Mouse (Mus musculus) liver, embryonic 13.5 days (tissue): ENCODE measurements around the gene Pxn. TPM values are rescaled to one million over a fixed set of nuclear protein-coding genes. Genes with fewer than 3 reads are reported as not detected.

Experiments
- ATAC-seq: fragments of 200-750 bp; cut with Nextera tagmentation; 2 replicates; pipeline ENCODE4 v1.8.0; 2017; ENCODE audit warnings: low read depth, mild to moderate bottlenecking, moderate number of reproducible peaks, moderate library complexity
- DNase-seq: peaks from one replicate; pipeline ENCODE4 v3.0.0; 2022
- H3K27ac ChIP-seq: fragments of 300-500 bp; sonication (generic); 2 replicates; pipeline ENCODE4 v1.5.1; 2015; ENCODE audit warnings: moderate library complexity, mild to moderate bottlenecking, inconsistent platforms
- H3K27me3 ChIP-seq: fragments of 300-500 bp; sonication (generic); 2 replicates; pipeline ENCODE4 v1.6.1; 2015; ENCODE audit warnings: mild to moderate bottlenecking, inconsistent platforms
- H3K36me3 ChIP-seq: fragments of 300-500 bp; sonication (generic); 2 replicates; pipeline ENCODE4 v1.6.1; 2015; ENCODE audit warnings: mild to moderate bottlenecking, inconsistent platforms
- H3K4me1 ChIP-seq: fragments of 300-500 bp; sonication (generic); replicated peaks from 2 replicates; pipeline ENCODE4 v1.6.1; 2015; ENCODE audit warnings: inconsistent platforms
- H3K4me2 ChIP-seq: fragments of 300-500 bp; sonication (generic); 2 replicates; pipeline ENCODE4 v1.6.1; 2015; ENCODE audit warnings: inconsistent platforms, mild to moderate bottlenecking, moderate library complexity
- H3K4me3 ChIP-seq: fragments of 300-500 bp; sonication (generic); replicated peaks from 2 replicates; pipeline ENCODE4 v1.5.1; 2015; ENCODE audit warnings: mild to moderate bottlenecking, inconsistent platforms
- H3K9ac ChIP-seq: fragments of 300-500 bp; sonication (generic); 2 replicates; pipeline ENCODE4 v1.6.1; 2015; ENCODE audit warnings: mild to moderate bottlenecking, inconsistent platforms
- H3K9me3 ChIP-seq: fragments of 300-500 bp; sonication (generic); replicated peaks from 2 replicates; pipeline ENCODE4 v1.6.1; 2016; ENCODE audit warnings: inconsistent platforms
- WGBS: fragments of 180-500 bp; shearing (Covaris S2); methylation state at CpG from one replicate; pipeline ENCODE4 v1.1.7; 2015; ENCODE audit not compliant: insufficient replicate concordance; 5-methylcytosine and 5-hydroxymethylcytosine counted together
- microRNA-seq: library from miRNA; unstranded; fragments of <30 nt; microRNA quantifications from one replicate; pipeline ENCODE4, GENCODE M21; 2016
- polyA plus RNA-seq: library from polyadenylated mRNA; unstranded; fragments of >200 nt; fragmentation: Nextera tagmentation; extraction: Ambion mirVana; gene quantifications from 2 replicates; pipeline ENCODE4 v1.2.1, GENCODE M21; 2015

The Pxn gene
- polyA plus RNA-seq, 1 experiment from 2014 or later, result 11.1 TPM

GRCm38 (mm10) chr5:115591028-115591427, 84.6 kb downstream of the Pxn start:
- ATAC-seq, result no peak
- 55% methylated on average over 11 of the region's 11 CpGs for WGBS
- H3K4me1 ChIP-seq, result no peaks in the 10 kb centered on the region

GRCm38 (mm10) chr5:115591506-115591905, 85.0 kb downstream of the Pxn start:
- no peak overlapping the region for H3K9ac ChIP-seq
- no peaks in the 10 kb centered on the region for H3K4me1 ChIP-seq
- ATAC-seq (no peak), DNase-seq (no peak)
- no peak overlapping the region for H3K4me2 ChIP-seq
- H3K9me3 ChIP-seq, result no peaks in the 10 kb centered on the region
- no peak overlapping the region for H3K4me3 ChIP-seq
- H3K36me3 ChIP-seq, result peaks cover 98% of the 10 kb centered on the region
- 87% methylated on average over 2 of the region's 2 CpGs for WGBS
- H3K27ac ChIP-seq, result no peak overlapping the region
- no peaks in the 10 kb centered on the region for H3K27me3 ChIP-seq

More at GRCm38 (mm10) chr5:115591028-115591427, 84.6 kb downstream of the Pxn start:
- H3K27me3 ChIP-seq, result no peaks in the 10 kb centered on the region
- H3K9ac ChIP-seq, result no peak overlapping the region
- no peak overlapping the region for H3K27ac ChIP-seq
- no peak for DNase-seq
- peaks cover 98% of the 10 kb centered on the region for H3K36me3 ChIP-seq
- no peaks in the 10 kb centered on the region for H3K9me3 ChIP-seq
- no peak overlapping the region for H3K4me2 ChIP-seq
- no peak overlapping the region for H3K4me3 ChIP-seq

- Histone ChIP-seq H3K4me2 (no peak overlapping the region), H3K27me3 (no peaks in the 10 kb centered on the region), H3K4me1 (no peaks in the 10 kb centered on the region), H3K9ac (no peak overlapping the region), H3K27ac (no peak overlapping the region), H3K4me3 (no peak overlapping the region), H3K36me3 (peaks cover 86% of the 10 kb centered on the region), H3K9me3 (no peaks in the 10 kb centered on the region)
- 82% methylated on average over 6 of the region's 6 CpGs for WGBS
- no peak for DNase-seq
- ATAC-seq, result no peak
Observed at GRCm38 (mm10) chr5:115603561-115603960, 97.1 kb downstream of the Pxn start.

Small RNAs within 50 kb of the gene (microRNA-seq; reads per million reads assigned to microRNA genes)
- 0.88 reads per million for gene Mir7029

Other genes with a start within 250 kb of the Pxn start
- 122 and 126 TPM in 2 replicates for gene Rnf10, start 233.8 kb upstream of the Pxn start, polyA plus RNA-seq
- gene Coq5, start 227.0 kb upstream of the Pxn start, polyA plus RNA-seq, result 38.1 and 42.0 TPM in 2 replicates
- 744 and 768 TPM in 2 replicates for gene Dynll1, start 205.7 kb upstream of the Pxn start, polyA plus RNA-seq
- 130 and 143 TPM in 2 replicates for gene Srsf9, start 179.5 kb upstream of the Pxn start, polyA plus RNA-seq
- 13.0 and 19.0 TPM in 2 replicates for gene Gatc, start 165.5 kb upstream of the Pxn start, polyA plus RNA-seq
- 40.4 and 41.5 TPM in 2 replicates for gene Triap1, start 165.5 kb upstream of the Pxn start, polyA plus RNA-seq
- 735 and 795 TPM in 2 replicates for gene Cox6a1, start 157.7 kb upstream of the Pxn start, polyA plus RNA-seq
- gene Msi1, start 77.1 kb upstream of the Pxn start, polyA plus RNA-seq, result 0.83 and 1.4 TPM in 2 replicates
- 0.35 TPM in 1 of 2 replicates, not detected in the other for gene Pla2g1b, start 40.4 kb upstream of the Pxn start, polyA plus RNA-seq
- 5.6 and 6.1 TPM in 2 replicates for gene Sirt4, start 22.0 kb upstream of the Pxn start, polyA plus RNA-seq
- gene Rplp0, start 52.8 kb downstream of the Pxn start, polyA plus RNA-seq, result 1,664 and 1,673 TPM in 2 replicates
- 18.7 and 19.3 TPM in 2 replicates for gene Gcn1l1, start 58.6 kb downstream of the Pxn start, polyA plus RNA-seq
- gene Rab35, start 125.2 kb downstream of the Pxn start, polyA plus RNA-seq, result 14.7 and 16.7 TPM in 2 replicates
- 1.6 and 2.0 TPM in 2 replicates for gene Bicdl1, start 224.9 kb downstream of the Pxn start, polyA plus RNA-seq